Mouse (Mus musculus) thymus, postnatal 10 days (tissue): Measurements from ENCODE around the gene Cryab.

Source experiments
- DNase-seq, 2 experiments: peaks; one replicate each; pipeline ENCODE4 v3.0.0; 2021; ENCODE audit warnings: low spot score in 2 of 2

Gene Cryab

DNA sequence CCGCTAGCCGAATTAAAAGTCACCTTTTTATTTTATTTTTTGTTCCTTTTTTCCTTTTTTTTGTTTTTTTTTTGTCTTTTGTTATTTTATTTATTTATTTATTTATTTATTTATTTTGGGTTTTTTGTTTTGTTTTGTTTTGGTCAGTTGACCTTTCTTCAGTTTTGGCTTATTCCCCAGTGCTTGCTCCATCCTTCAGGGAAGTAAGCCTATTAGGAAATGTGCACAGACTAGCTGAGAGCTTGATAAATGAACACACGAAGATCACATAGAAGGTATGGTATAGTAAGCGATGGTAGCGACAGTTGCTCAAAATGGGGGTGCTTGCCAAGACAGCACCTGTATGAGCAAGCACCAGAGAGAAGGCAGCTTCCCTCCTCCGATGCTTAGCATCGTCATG, 46.5 kb downstream of the Cryab start:
- DNase-seq, result no peak

DNA sequence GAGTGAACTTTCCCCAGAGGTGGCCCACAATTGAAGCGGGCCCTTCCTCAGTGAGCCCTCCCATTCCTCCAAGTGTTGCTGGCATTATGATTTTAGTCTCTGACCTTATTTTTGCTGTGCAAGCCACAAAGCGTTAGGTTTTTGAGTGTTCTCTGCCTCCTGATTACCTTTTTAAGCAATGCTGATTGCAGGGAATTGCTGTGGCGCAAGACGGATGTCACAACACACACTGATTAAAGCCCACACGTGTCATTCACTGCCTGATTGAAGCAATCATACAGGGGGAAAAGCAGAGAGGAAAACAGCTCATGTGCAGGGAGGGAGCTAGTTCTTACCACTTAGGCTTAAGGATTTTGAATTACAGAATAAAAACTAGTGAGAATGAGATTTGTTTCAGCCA, 47.2 kb downstream of the Cryab start:
- DNase-seq, result no peak

DNA sequence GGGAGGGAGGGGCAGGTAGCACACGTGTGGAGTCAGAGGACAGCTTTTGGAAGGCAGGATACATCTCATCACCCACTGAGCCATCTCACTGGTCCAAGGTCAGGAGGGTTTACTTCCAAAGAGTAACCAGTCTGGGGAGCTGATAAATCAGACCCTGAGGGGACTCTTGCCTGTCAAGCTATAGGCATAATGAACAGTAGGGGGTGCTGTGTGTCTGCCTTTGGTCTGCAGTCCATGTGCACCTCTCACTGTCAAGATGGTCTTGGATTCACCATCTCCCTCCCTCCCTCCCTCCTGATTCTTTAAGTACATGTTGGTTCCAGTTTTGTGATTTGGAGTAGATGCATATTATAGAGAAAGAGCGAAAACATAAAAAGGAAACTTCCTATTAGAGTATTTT, 49.9 kb downstream of the Cryab start:
- peak; percentile 35 to 77 for DNase-seq

DNA sequence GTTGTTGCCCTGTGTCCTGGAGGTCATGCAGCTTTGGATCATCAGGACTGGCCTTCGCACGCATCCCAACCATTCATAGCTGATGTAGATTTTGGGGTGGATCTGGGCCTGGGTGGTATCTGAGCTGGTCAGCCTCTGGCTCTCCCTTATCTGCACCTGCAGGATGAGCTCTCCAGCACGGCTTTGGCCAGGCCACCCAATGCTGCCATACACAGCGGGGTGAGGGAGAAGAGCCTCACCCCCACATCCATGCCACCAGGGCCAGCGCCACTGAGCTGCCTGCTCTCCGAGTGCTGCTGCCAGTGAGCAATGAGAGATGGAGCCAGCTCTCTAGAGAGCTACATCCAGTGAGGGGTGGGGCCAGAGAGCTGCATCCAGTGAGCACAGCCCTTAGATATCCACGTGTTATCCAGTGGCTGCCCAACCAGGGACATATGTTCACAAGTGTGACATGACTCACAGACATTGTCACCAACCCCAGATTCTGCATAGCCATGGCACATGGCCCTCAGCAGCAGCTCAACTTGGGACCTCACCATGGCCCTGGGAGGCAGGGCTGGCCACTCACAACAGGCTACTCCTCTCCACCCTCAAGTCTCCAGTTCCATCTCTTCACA, 52.0 kb downstream of the Cryab start:
- no peak for DNase-seq
